Mouse (Mus musculus) gastrocnemius, postnatal 4 days (tissue): Measurements from ENCODE around the gene Tmcc3. TPM values are rescaled to one million over a fixed set of nuclear protein-coding genes. Genes with fewer than 3 reads are reported as not detected.

ENCODE experiments used
- DNase-seq, 2 experiments: peaks; one replicate each; pipeline ENCODE4 v3.0.0; 2021 to 2022; ENCODE audit warnings: low spot score in 2 of 2, mixed read lengths in 2 of 2
- long read RNA-seq, 2 experiments: library from polyadenylated mRNA; stranded (forward); transcript quantifications; one replicate each; pipeline ENCODE4 v2.0.0; 2021
- total RNA-seq, 2 experiments: library from RNA; stranded (reverse); gene quantifications; 2 replicates each; pipeline ENCODE4 v1.2.3; 2021

Tmcc3 gene
- total RNA-seq, result 10 to 100 TPM; 33.1 to 41.7 TPM
- long read RNA-seq, experiment 1, full-length matches to known transcripts, result 20 of 32 reads
- long read RNA-seq, experiment 1, partial matches to known transcripts, result 2 of 32 reads
- long read RNA-seq, experiment 1, other reads (novel, unspliced or antisense), result 10 of 32 reads
- long read RNA-seq, experiment 2, full-length matches to known transcripts, result 24 of 35 reads
- long read RNA-seq, experiment 2, partial matches to known transcripts, result 6 of 35 reads
- long read RNA-seq, experiment 2, other reads (novel, unspliced or antisense), result 5 of 35 reads

GRCm38 (mm10) chr10:94311511-94312006 is at the start of gene Tmcc3:
Gene Tmcc3, plus strand, starts transcription at chr10:94311949.
- no peak for DNase-seq

GRCm38 (mm10) chr10:94262646-94263045 is 49.1 kb upstream of the Tmcc3 start:
- no peak for DNase-seq

- DNase-seq, result no peak
Measured at GRCm38 (mm10) chr10:94263211-94263610, 48.5 kb upstream of the Tmcc3 start.

GRCm38 (mm10) chr10:94265656-94266542 is 45.9 kb upstream of the Tmcc3 start:
- DNase-seq, result peak in 1 of 2 experiments; percentile 14

- no peak for DNase-seq
Measured at GRCm38 (mm10) chr10:94275321-94275720, 36.4 kb upstream of the Tmcc3 start.

- DNase-seq, result no peak
Measured at GRCm38 (mm10) chr10:94276511-94276910, 35.2 kb upstream of the Tmcc3 start.

GRCm38 (mm10) chr10:94282179-94282578 is 29.6 kb upstream of the Tmcc3 start:
- DNase-seq, result no peak

- DNase-seq, result no peak
Measured at GRCm38 (mm10) chr10:94282797-94283196, 29.0 kb upstream of the Tmcc3 start.

GRCm38 (mm10) chr10:94294437-94294836 is 17.3 kb upstream of the Tmcc3 start:
- DNase-seq, result no peak

- no peak for DNase-seq
Measured at GRCm38 (mm10) chr10:94294933-94295750, 16.6 kb upstream of the Tmcc3 start.

- no peak for DNase-seq
Measured at GRCm38 (mm10) chr10:94295923-94296605, 15.7 kb upstream of the Tmcc3 start.

GRCm38 (mm10) chr10:94298471-94298870 is 13.3 kb upstream of the Tmcc3 start, which contains the start of gene Gm4792:
Gene Gm4792, minus strand, starts transcription at chr10:94298703.
- DNase-seq, result no peak

GRCm38 (mm10) chr10:94299301-94299700 is 12.4 kb upstream of the Tmcc3 start:
- no peak for DNase-seq

GRCm38 (mm10) chr10:94304064-94304657 is 7.6 kb upstream of the Tmcc3 start:
- no peak for DNase-seq

GRCm38 (mm10) chr10:94305526-94305925 is 6.2 kb upstream of the Tmcc3 start:
- peak in 1 of 2 experiments; percentile 24 for DNase-seq

GRCm38 (mm10) chr10:94310499-94311267 is 1.1 kb upstream of the Tmcc3 start:
- no peak for DNase-seq

- peak in 1 of 2 experiments; percentile 16 for DNase-seq
Measured at GRCm38 (mm10) chr10:94312007-94312715, 412 bp downstream of the Tmcc3 start.

- no peak for DNase-seq
Measured at GRCm38 (mm10) chr10:94313146-94313545, 1.4 kb downstream of the Tmcc3 start.

- DNase-seq, result no peak
Measured at GRCm38 (mm10) chr10:94318574-94318973, 6.8 kb downstream of the Tmcc3 start.
